Mouse (Mus musculus) cerebellum, postnatal 14 days (tissue): ENCODE results near the gene Ncapd3.
A peak's percentile ranks its signal among the peaks of the same experiment; 100 is the strongest.

ENCODE experiments used
- DNase-seq, 2 experiments: peaks; one replicate each; pipeline ENCODE4 v3.0.0; 2021; ENCODE audit warnings: mixed read lengths in 2 of 2

Ncapd3 gene

DNA sequence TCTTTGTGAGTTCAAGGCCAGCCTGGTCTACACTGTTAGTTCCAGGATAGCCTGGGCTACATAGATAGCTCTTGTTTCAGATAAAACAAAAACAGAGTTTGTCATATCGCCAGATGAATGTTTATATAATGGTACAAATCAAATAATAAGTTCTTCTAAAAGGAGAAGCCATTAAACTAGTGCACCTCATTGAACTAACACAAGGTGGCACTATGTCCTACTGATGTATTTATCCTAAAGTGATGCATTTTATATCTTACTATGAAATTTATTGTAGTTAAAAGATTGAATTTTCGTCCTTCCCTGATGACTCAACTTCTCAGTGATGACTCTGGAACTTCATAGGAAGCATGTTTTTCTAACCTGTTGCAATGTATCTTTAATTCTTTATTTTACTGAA lies 19.5 kb downstream of the Ncapd3 start:
- no peak for DNase-seq

- DNase-seq = no peak
These were observed 28.4 kb downstream of the Ncapd3 start for GRCm38 (mm10) chr9:27058341-27058740.

GRCm38 (mm10) chr9:27070895-27071294 lies 40.9 kb downstream of the Ncapd3 start:
- DNase-seq = no peak

DNA sequence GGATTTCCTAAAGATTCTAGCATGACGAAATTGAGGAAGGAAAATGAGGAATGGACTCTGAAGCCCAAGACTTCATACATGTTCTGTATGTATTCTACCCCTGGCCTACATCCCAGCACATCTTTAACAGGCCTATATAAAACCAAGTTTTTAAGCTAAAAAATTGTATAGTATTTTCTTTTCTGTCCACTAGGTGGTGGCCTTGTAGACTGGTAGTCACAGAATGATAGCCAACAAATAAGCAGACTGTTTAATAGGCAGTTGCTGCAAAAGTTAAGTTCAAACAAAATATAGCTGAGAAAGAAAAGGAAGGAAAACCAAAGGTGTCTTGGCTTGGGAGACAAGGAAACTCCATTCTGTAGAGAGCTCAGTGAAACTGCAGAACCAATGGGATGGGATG lies 44.7 kb downstream of the Ncapd3 start:
- no peak for DNase-seq

DNA sequence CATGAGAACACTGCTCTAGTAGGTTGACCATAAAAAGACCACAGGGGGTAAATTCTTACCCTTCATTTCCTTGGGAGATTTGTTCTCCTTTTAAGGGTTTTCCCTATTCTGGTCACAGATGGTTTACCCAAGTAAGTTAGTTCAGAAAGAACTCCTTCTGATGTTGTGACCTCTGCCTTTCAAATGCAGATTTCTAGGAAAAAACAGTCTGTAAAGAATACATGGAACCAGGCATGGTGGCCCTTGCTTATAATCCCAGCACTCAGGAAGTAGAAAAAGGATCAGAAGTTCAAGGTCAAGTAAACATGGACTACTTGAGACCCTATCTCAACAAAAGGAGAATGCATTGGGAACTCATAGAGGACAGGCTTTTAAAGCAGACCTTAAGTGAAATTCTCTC lies 45.8 kb downstream of the Ncapd3 start:
- no peak for DNase-seq

- no peak for DNase-seq
These were observed 56.3 kb downstream of the Ncapd3 start for GRCm38 (mm10) chr9:27086256-27086655.

DNA sequence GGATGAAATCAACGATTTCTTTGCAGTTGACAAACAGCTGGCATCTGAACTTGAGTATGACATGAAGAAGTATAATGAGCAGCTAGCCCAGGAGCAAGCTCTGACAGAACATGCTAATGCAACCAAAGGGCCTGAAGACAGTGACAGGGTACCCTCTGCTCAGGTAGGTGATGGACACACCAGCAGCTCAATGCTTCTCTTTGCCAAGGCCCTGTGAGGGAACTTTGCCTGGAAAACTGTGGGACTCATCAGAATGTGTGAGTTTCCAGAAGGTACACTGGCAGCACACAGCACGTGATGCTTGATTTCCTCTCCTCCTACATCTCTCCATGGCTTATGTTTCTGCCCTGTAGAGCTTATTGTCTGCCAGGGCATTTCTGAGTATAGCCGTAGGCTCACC lies 57.4 kb downstream of the Ncapd3 start:
- no peak for DNase-seq

GRCm38 (mm10) chr9:27090134-27090533 lies 60.2 kb downstream of the Ncapd3 start:
- no peak for DNase-seq

- DNase-seq = peak; percentile 25 to 54
These were observed 61.1 kb downstream of the Ncapd3 start for GRCm38 (mm10) chr9:27090801-27091775.

- no peak for DNase-seq
These were observed 62.9 kb downstream of the Ncapd3 start for GRCm38 (mm10) chr9:27092916-27093315.

DNA sequence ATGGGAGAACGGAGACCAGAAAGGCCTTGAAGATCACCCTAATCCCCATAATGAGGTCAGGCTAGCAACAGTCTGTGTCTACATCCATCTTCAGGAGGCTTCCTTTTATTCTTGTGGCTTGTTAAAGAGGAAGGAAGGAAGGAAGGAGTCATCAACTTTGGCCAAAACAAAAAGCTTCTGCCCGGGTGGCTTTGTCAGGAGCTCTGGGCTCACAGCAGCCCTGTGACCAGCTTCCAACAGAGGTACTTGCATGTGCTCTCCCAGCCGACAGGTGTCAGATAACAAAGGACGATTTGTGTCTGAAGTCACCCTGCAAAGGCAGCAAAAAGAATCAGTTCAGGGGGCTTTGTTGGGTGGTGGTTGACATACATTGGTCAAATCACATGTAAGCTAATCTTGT lies 68.1 kb downstream of the Ncapd3 start:
- no peak for DNase-seq

DNA sequence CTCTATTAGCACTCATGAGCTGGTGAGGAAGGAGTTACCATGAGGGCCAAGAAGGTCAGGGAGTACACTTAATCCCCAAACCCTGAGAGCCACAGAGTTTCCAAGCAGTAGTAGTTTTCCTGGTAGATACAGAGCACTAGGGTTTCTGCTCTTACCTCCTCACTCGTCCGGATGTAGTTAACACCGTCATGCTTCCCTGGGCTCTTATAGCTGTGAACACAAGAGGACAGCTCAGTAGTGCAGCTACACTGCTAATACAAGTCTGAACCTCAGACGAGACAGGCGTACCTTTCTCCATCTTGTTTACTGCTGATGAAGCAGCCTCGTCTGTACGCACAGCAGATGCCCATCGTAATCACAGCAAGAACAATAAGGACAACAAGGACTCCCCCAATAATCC lies 68.6 kb downstream of the Ncapd3 start:
- no peak for DNase-seq

- DNase-seq = no peak
These were observed 69.5 kb downstream of the Ncapd3 start for GRCm38 (mm10) chr9:27099474-27099873.

GRCm38 (mm10) chr9:27101466-27101865 lies 71.5 kb downstream of the Ncapd3 start:
- no peak for DNase-seq

DNA sequence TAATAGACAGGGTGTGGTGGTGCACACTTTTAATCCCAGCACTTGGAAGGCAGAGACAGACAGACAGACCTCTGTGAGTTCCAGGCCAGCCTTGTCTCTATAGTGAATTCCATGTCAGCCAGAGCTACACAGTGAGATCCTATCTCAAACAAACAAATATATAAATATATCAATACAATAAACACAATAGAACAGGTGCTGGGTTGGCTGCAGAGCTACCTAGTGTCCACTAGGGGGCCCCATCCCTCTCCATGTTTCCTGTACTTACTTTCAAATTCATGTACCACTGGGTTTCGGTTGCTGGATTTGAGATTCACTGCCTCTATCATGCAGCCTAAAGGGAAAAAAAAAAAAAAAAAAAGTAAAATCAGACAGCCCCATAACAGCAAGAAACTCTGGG lies 76.1 kb downstream of the Ncapd3 start:
- DNase-seq = peak; percentile 75 to 78

DNA sequence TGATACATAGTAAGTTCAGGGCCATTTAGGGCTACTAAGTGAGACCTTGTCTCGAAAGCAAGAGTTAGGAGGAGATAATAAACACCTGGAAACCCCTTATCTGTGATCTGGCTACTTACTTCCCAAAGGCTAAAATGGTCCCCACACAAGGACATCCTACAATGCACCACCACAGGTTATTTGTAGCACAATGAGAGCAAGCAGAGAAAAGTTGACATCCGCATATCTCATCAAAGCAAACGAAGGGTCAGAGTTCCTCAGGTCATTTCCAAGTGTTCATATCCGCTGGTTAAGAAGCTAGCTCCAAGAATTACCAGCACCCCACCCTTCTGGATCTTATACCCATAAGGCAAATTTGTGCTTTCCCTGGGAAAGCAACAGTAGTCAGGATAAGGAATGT lies 78.5 kb downstream of the Ncapd3 start:
- no peak for DNase-seq

- peak in 1 of 2 experiments; percentile 17 for DNase-seq
These were observed 79.8 kb downstream of the Ncapd3 start for GRCm38 (mm10) chr9:27109533-27110514.

DNA sequence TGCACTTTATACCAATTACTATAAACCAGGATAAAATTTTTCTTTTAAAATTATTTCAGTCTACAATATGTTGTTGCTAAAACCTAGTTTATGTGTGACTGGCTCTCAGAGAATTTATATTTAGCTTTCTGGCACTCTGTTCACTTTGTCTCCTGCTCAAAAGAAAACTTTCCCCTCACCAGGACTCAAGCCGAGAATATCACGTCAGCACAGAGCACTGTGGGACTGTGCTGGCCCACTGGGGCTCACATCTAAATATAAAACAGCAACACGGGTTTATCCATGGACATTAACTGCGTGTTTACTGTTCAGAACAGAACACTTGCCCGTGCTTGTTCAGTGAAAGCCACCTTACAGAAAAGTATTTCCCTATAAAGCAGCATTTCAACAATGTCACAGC lies 80.7 kb downstream of the Ncapd3 start:
- DNase-seq = no peak

DNA sequence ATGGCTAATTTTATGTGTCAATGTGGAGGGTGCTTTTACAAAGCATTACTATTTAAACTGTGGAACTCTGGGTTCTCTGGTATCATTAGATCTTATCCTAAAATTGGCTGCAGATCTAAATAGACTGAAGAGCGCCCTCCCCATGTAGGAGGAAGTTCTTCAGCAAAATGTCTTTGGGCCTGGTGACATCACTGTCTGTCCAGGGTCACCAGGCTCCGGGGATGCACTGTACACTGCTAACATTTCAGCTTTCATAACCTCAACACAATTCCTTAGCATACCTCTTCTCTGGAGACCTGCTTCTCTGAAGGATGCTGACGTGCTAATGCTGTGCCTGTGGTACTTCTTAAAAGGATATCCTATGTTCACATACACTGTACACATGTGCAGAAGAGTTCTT lies 81.8 kb downstream of the Ncapd3 start:
- DNase-seq = no peak

- DNase-seq = no peak
These were observed 91.3 kb downstream of the Ncapd3 start for GRCm38 (mm10) chr9:27121254-27121653.

DNA sequence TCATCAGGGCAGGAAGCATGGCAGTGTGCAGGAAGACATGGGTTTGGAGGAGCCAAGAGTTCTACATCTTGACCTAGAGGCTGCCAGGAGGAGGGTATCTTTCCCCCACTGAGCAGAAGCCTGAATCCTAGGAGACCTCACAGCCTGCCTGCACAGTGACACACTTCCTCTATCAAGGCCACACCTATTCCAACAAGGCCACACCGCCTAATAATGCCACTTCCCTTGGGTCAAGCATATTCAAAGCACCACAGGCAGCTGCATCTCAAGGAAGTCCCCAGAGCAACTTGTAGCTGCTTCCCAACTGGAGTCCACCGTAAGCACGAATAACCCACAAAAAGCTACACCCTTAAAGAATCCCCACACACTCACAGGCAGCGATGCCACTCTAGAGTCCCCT lies 92.1 kb downstream of the Ncapd3 start:
- no peak for DNase-seq

GRCm38 (mm10) chr9:27122963-27123362 lies 93.0 kb downstream of the Ncapd3 start:
- DNase-seq = no peak

GRCm38 (mm10) chr9:27123947-27124346 lies 94.0 kb downstream of the Ncapd3 start:
- DNase-seq = no peak
